ENCODE assay signal across 8 mouse cellular contexts in genomic region chr19:21737446-21737845, GRCm38 (mm10). TPM values are rescaled to one million over a fixed set of nuclear protein-coding genes. Genes with fewer than 3 reads are reported as not detected.
DNase-seq lines count a peak whose midpoint lies in the region; ATAC-seq and TF ChIP-seq lines count a peak whose summit lies in the region.

No protein-coding gene starts in this region.

- WGBS in embryonic facial prominence, embryonic 15.5 days = 56% methylated on average over 18 of the region's 18 CpGs
- WGBS in midbrain, postnatal 0 days = 74% methylated on average over 18 of the region's 18 CpGs
- 79% methylated on average over 18 of the region's 18 CpGs for WGBS in midbrain, embryonic 14.5 days

- no peak overlapping the region for H3K9ac ChIP-seq in embryonic facial prominence, embryonic 15.5 days
- no peak overlapping the region for H3K9ac ChIP-seq in midbrain, postnatal 0 days (replicated peaks; ENCODE audit: low read length, poor library complexity, severe bottlenecking)
- H3K9ac ChIP-seq in midbrain, embryonic 14.5 days (replicated peaks; ENCODE audit: low read length) = no peak overlapping the region

- no peaks in the 10 kb centered on the region for H3K27me3 ChIP-seq in embryonic facial prominence, embryonic 15.5 days
- H3K27me3 ChIP-seq in midbrain, postnatal 0 days (ENCODE audit: insufficient read depth, low read length) = no peaks in the 10 kb centered on the region
- no peaks in the 10 kb centered on the region for H3K27me3 ChIP-seq in midbrain, embryonic 14.5 days (ENCODE audit: control insufficient read depth, insufficient read depth, low read length)

- TF ChIP-seq CTCF in gastrocnemius, adult 2 months (IDR thresholded peaks at IDR 0.05) = no peak
- no peak for TF ChIP-seq CTCF in midbrain, postnatal 0 days (IDR thresholded peaks at IDR 0.05)

- H3K4me1 ChIP-seq in embryonic facial prominence, embryonic 15.5 days = peaks cover 10% of the 10 kb centered on the region; the same call in 1 of the 2 replicates
- no peaks in the 10 kb centered on the region for H3K4me1 ChIP-seq in midbrain, postnatal 0 days (ENCODE audit: insufficient read depth, low read length)
- no peaks in the 10 kb centered on the region for H3K4me1 ChIP-seq in midbrain, embryonic 14.5 days (ENCODE audit: control insufficient read depth, insufficient read depth, low read length)

- no peaks in the 10 kb centered on the region for H3K36me3 ChIP-seq in embryonic facial prominence, embryonic 15.5 days
- no peaks in the 10 kb centered on the region for H3K36me3 ChIP-seq in midbrain, postnatal 0 days (ENCODE audit: insufficient read depth, low read length)
- no peaks in the 10 kb centered on the region for H3K36me3 ChIP-seq in midbrain, embryonic 14.5 days (ENCODE audit: control insufficient read depth, insufficient read depth, low read length)

- ATAC-seq in embryonic facial prominence, embryonic 15.5 days (ENCODE audit: insufficient number of reproducible peaks, low FRiP score, low TSS enrichment, low read depth) = no peak
- ATAC-seq in midbrain, postnatal 0 days (ENCODE audit: low FRiP score) = no peak
- ATAC-seq in midbrain, embryonic 14.5 days (ENCODE audit: low FRiP score, low TSS enrichment) = no peak

- no peak overlapping the region for H3K4me2 ChIP-seq in embryonic facial prominence, embryonic 15.5 days (replicated peaks)
- no peak overlapping the region for H3K4me2 ChIP-seq in midbrain, postnatal 0 days (ENCODE audit: low read depth, low read length, poor library complexity, severe bottlenecking)
- H3K4me2 ChIP-seq in midbrain, embryonic 14.5 days (ENCODE audit: low read length) = no peak overlapping the region

- intact Hi-C loops in gastrocnemius, adult 2 months (cut with DNase I) = loop anchor here (10.0 kb wide), 1 partner anchor 567 kb away; no protein-coding TSS in a partner anchor
- intact Hi-C loops in gastrocnemius, postnatal 36 days (cut with DNase I) = loop anchor here (5.0 kb wide), 1 partner anchor 85 kb away; the partner anchor contains the start of genes 1110059E24Rik and Abhd17b

- peak overlapping the region; percentile 78 for H3K27ac ChIP-seq in gastrocnemius, adult 2 months
- peak overlapping the region; percentile 61; the same call in 1 of the 2 replicates for H3K27ac ChIP-seq in embryonic facial prominence, embryonic 15.5 days (replicated peaks)
- H3K27ac ChIP-seq in midbrain, postnatal 0 days (ENCODE audit: low read depth, low read length) = no peak overlapping the region
- no peak overlapping the region for H3K27ac ChIP-seq in midbrain, embryonic 14.5 days (replicated peaks; ENCODE audit: low read depth, low read length)

- H3K9me3 ChIP-seq in embryonic facial prominence, embryonic 15.5 days (replicated peaks) = no peaks in the 10 kb centered on the region
- H3K9me3 ChIP-seq in midbrain, postnatal 0 days (ENCODE audit: low read length) = no peaks in the 10 kb centered on the region
- no peaks in the 10 kb centered on the region for H3K9me3 ChIP-seq in midbrain, embryonic 14.5 days (ENCODE audit: control insufficient read depth, low read length)

- H3K4me3 ChIP-seq in gastrocnemius, adult 2 months = peak overlapping the region; percentile 58
- H3K4me3 ChIP-seq in embryonic facial prominence, embryonic 15.5 days (replicated peaks) = no peak overlapping the region
- H3K4me3 ChIP-seq in midbrain, postnatal 0 days (ENCODE audit: low read depth, low read length) = no peak overlapping the region
- H3K4me3 ChIP-seq in midbrain, embryonic 14.5 days (replicated peaks; ENCODE audit: low read depth, low read length) = no peak overlapping the region

- no peak for DNase-seq in gastrocnemius, adult 2 months
- no peak for DNase-seq in gastrocnemius, postnatal 36 days
- DNase-seq in kidney, adult 9 months = peak; percentile 47
- peak; percentile 58 for DNase-seq in lung, postnatal 25 days (ENCODE audit: low spot score)
- DNase-seq in thymus, postnatal 4 days = peak; percentile 38
- DNase-seq in midbrain, postnatal 0 days (ENCODE audit: low spot score) = no peak
- no peak for DNase-seq in midbrain, embryonic 14.5 days

RNA-seq across cellular contexts. Expression of gene Cemip2, which starts 40.7 kb away (rescaled TPM):
- 1 to 10 TPM; 6.9 to 8.8 TPM for total RNA-seq in gastrocnemius, adult 2 months (2021)
- 1 to 10 TPM; 6.5 to 8.9 TPM for total RNA-seq in gastrocnemius, postnatal 36 days (2021)
- polyA plus RNA-seq in embryonic facial prominence, embryonic 15.5 days (2015; fragmentation: Nextera tagmentation; extraction: Ambion mirVana) = 30.8 and 33.0 TPM in 2 replicates
- total RNA-seq in midbrain, postnatal 0 days (2014; rRNA removed) = 26.3 and 35.4 TPM in 2 replicates
- polyA plus RNA-seq in midbrain, postnatal 0 days (2015; fragmentation: Nextera tagmentation; extraction: Ambion mirVana) = 13.0 and 15.8 TPM in 2 replicates
- 32.5 and 53.9 TPM in 2 replicates for polyA plus RNA-seq in midbrain, embryonic 14.5 days (2014; fragmentation: Nextera tagmentation; extraction: Ambion mirVana)

Comparison
In these comparisons a context has a peak if more than half of its experiments do, and no peak if none do; other contexts are left out.
1. DNase-seq: peak in kidney, adult 9 months (single experiment), lung, postnatal 25 days (single experiment) and thymus, postnatal 4 days (single experiment); none in gastrocnemius, adult 2 months (single experiment), gastrocnemius, postnatal 36 days (0 of 2), midbrain, postnatal 0 days (single experiment) and midbrain, embryonic 14.5 days (single experiment).
2. H3K27ac ChIP-seq: peak in gastrocnemius, adult 2 months (single experiment) and embryonic facial prominence, embryonic 15.5 days (single experiment); none in midbrain, postnatal 0 days (single experiment) and midbrain, embryonic 14.5 days (single experiment).